Mouse (Mus musculus) mouse embryonic stem cell (cell line): ENCODE measurements around the gene Gm853.
"Not testable (repeated sequence)": the region's sequence is repeated elsewhere in the genome, so short reads cannot be mapped to it uniquely, and the experiment has no call there.

ENCODE experiments used
- in situ Hi-C, 2 experiments: fragments of 300-500 bp; cut with MboI; formaldehyde crosslinking; loops; 1 replicate in 1 of 2; 3 replicates in 1 of 2; pipeline ENCODE4 v1.14.3; 2019 to 2020; ENCODE audit warnings: low sequenced_read_pairs in 2 of 2, low pct_unique_long_range_greater_than_20kb in 1 of 2, mixed read lengths in 1 of 2; ENCODE audit not compliant: unreplicated experiment in 1 of 2

The Gm853 gene

DNA sequence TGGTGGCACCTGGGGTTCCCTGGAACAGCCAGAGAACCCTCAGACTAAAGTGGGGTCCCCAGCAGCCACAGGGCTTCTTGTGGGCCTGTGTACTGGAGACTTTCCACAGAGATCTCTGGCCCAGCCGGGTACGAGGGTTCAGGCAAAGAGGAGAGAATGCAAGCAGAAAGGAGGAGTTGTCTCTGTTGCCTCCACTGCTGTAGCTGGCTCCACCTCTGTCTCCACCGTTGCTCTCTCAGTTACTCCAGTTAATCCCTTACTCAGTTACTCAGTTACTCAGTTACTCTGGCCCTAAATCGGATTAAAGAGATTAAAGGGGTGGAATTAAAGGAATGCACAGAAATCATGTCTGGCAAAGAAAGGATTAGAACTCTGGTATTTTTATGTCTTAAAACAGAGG, at the start of gene Gm853:
Gm853 (minus strand) TSS at position 223 of the 400 bp plus-strand sequence.
- in situ Hi-C loops, result no loop called here

- in situ Hi-C loops, result no loop called here
Measured at GRCm38 (mm10) chr4:130270611-130271347, 48.6 kb upstream of the Gm853 start.

- in situ Hi-C loops, result no loop called here
Measured at GRCm38 (mm10) chr4:130270089-130270488, 47.9 kb upstream of the Gm853 start.

- in situ Hi-C loops, result no loop called here
Measured at GRCm38 (mm10) chr4:130268736-130269135, 46.5 kb upstream of the Gm853 start.

DNA sequence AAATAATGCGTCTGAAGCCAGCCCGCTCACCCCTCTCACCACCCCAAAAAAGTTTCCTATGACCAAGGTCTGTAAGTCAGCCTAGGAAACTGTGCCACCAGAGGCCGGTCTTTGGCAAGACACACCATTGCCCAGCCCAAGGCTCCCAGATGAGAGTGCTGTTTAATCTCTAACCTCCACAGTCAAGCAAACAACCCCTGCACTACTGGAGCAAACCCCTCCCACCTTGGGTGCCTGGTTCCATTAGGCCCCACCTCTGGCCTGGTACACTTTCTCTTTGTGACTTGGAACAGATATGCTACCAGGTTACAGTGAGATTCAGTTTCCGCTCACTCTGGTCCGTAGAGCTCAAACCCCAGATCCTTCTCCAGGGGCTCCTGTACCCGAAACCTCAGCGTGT, 44.9 kb upstream of the Gm853 start:
- in situ Hi-C loops, result no loop called here

DNA sequence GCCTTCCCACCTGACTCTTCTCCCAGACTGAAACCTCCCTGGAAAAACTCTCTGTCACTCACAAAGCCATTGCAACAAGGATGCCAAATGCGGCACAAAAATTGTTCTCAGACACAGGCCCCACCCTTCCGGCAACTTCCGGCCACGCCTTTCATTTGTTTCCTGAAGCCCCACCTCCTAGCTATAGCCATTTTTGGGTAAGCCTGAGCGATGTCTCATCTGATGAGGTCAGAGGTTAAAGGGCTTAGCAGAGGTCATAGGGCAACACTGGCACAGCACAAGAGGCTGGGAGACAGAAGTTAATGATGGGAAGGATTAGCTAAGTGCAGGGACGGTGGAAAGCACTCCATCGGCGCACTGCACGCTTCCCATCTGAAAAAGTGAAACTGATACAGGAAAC, 44.4 kb upstream of the Gm853 start:
- in situ Hi-C loops, result no loop called here

DNA sequence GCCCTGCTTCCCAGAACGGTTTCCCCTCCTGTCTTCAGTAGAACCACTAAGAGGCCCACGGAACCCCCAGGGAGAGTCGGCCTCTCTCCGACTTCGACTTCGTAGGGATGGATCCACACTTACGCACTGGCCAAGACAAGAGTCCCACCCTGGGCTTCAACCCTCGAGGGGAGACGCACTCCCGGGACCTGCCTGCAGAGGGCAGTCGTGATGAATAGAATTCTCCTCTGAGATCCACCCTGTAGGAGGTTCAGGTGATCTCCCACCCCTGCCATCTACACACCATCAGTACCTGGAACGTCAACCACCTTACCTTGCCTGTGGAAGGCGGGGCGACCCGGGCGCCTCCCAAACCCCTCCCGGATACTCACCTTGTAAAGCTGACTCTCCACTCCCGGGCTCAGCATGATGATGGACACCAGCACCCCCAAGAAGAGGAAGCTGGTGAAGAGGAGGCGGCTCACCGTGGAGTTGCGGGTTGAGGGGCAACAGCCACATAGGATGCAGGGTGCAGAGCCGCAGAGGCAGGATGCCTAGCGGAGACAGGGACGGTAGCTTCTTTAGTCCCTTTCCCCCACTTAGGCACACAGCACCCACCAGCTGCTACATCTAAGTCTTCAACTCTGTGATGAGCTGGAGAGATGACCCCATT, 42.6 kb upstream of the Gm853 start:
- in situ Hi-C loops, result no loop called here

GRCm38 (mm10) chr4:130264131-130264530, 41.9 kb upstream of the Gm853 start:
- in situ Hi-C loops, result no loop called here

GRCm38 (mm10) chr4:130260406-130260805, 38.2 kb upstream of the Gm853 start:
- in situ Hi-C loops, result no loop called here

- in situ Hi-C loops, result no loop called here
Measured at GRCm38 (mm10) chr4:130252441-130253157, 30.4 kb upstream of the Gm853 start.

DNA sequence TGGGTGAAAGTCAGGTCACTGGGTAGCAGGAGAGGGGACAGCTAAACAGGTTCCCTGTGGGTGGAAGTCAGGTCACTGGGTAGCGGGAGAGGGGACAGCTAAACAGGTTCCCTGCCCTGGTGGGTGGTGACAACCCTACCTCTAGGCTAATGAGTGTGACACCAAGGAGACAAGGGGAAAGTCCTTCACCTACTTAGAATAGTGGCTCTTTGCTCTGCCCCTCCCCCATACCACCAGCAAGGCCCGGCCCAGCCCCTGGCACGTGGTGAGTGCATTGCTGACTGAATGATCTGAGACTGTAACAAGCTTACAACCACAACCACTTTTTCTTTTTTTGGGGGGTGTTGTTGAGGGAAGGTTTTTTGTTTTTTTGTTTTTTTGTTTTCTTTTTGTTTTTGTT, 29.6 kb upstream of the Gm853 start:
- in situ Hi-C loops, result no loop called here

- in situ Hi-C loops, result no loop called here
Measured at GRCm38 (mm10) chr4:130251172-130251705, 29.0 kb upstream of the Gm853 start.

DNA sequence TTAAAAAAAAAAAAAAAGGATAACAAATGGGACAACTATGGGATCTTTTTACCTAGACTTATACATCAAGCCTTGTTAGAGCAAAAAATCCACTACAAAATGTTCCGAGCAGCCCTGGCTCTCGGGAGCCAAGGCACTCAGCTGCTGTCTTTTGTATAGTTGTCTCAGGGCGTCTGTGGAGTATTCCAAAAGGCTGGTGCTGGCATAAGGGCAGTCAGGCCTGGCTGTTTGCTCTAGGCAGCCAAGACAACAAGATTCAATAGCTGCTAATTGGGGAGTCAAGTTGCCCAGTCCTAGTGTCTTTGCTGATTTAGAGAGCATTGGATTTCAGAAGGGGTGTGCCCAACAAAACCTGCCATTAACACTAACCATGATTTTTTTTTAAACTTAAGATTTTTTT, 26.4 kb upstream of the Gm853 start:
- in situ Hi-C loops, result no loop called here

DNA sequence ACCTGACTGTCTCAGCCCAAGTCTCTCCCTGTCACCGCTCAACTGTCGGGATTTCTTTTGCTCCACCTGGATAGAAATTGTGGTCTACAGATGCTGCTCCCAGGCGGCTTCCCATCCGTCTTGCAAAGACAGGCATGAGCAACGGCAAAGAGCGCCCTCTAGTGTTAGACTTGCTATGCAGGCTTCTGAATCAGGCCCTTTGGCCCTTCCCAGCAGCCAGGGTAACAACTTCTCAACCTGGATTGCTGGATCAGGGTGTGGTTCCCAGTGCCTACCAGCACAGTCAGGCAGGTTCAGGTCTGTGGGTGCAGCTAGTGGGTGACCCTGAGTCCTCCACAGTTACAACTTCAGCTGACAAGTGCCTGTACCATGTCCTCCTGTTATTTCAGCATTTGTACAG, 23.9 kb upstream of the Gm853 start:
- in situ Hi-C loops, result no loop called here

- in situ Hi-C loops, result no loop called here
Measured at GRCm38 (mm10) chr4:130244749-130245148, 22.5 kb upstream of the Gm853 start.

DNA sequence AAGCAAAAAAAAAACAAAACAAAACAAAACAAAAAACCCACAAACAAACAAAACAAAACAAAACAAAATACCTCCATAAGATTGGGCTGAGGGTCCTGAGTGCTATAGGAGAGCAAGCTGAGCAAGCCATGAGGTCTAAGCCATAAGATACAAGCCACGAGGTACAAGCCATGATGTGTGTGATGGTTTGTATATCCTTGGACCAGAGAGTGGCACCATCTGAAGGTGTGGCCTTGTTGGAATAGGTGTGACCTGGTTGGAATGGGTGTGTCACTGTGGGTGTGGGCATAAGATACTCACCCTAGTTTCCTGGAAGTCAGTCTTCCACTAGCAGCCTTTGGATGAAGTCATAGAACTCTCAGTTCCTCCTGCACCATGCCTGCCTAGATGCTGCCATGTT, 21.4 kb upstream of the Gm853 start:
- in situ Hi-C loops, result not testable (repeated sequence)

DNA sequence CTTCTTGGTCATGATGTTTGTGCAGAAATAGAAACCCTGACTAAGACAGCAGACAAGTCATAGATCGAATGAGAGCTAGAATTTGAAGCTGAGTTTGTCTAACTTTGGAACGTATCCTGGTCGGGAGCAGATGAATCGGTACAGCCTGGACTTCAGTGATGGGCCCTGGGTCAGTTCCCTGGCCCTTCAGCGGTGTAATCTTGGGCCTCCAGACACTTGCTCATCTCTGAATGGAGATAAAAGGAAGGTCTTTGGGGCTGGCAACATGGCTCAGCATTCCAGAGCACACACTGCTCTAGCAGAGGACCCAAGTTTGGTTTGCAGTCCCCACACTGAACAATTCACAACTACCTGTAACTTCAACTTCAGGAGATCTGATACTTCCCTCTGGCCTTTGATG, 20.8 kb upstream of the Gm853 start:
- in situ Hi-C loops, result no loop called here

GRCm38 (mm10) chr4:130240695-130241094, 18.5 kb upstream of the Gm853 start:
- in situ Hi-C loops, result no loop called here

- in situ Hi-C loops, result loop anchor here in 1 of 2 experiments (5.0 kb wide), 1 partner anchor 40 kb away; no protein-coding TSS in a partner anchor
Measured at GRCm38 (mm10) chr4:130237607-130238006, 15.4 kb upstream of the Gm853 start.
